Mouse (Mus musculus) E14TG2a.4 (cell line): Measurements from ENCODE around the gene Myo1d.
"Not testable (repeated sequence)": the region's sequence is repeated elsewhere in the genome, so short reads cannot be mapped to it uniquely, and the experiment has no call there.

ENCODE experiments used
- H3K27me3 ChIP-seq: 2 replicates; pipeline ENCODE4 v1.6.1; 2014; ENCODE audit warnings: low read length, control low read depth; ENCODE audit not compliant: insufficient read depth
- H3K36me3 ChIP-seq: 2 replicates; pipeline ENCODE4 v1.6.1; 2014; ENCODE audit warnings: low read length, control low read depth; ENCODE audit not compliant: insufficient read depth
- H3K4me1 ChIP-seq: replicated peaks from 2 replicates; pipeline ENCODE4 v1.6.1; 2014; ENCODE audit warnings: low read depth, low read length, control low read depth
- H3K4me3 ChIP-seq: replicated peaks from 2 replicates; pipeline ENCODE4 v1.5.1; 2014; ENCODE audit warnings: mild to moderate bottlenecking, low read length
- H3K9me3 ChIP-seq: 2 replicates; pipeline ENCODE4 v1.6.1; 2014; ENCODE audit warnings: low read length, control low read depth
- CTCF ChIP-seq: conservative IDR thresholded peaks from 2 replicates; pipeline ENCODE4 v1.5.1; 2014; ENCODE audit warnings: low read length
- NANOG ChIP-seq: IDR thresholded peaks from 2 replicates; pipeline ENCODE4 v1.6.1; 2014; ENCODE audit warnings: borderline replicate concordance, low read length, mixed read lengths
- POU5F1 ChIP-seq: IDR thresholded peaks from 2 replicates; pipeline ENCODE4 v1.6.1; 2014; ENCODE audit warnings: low read length, borderline replicate concordance

Myo1d gene

DNA sequence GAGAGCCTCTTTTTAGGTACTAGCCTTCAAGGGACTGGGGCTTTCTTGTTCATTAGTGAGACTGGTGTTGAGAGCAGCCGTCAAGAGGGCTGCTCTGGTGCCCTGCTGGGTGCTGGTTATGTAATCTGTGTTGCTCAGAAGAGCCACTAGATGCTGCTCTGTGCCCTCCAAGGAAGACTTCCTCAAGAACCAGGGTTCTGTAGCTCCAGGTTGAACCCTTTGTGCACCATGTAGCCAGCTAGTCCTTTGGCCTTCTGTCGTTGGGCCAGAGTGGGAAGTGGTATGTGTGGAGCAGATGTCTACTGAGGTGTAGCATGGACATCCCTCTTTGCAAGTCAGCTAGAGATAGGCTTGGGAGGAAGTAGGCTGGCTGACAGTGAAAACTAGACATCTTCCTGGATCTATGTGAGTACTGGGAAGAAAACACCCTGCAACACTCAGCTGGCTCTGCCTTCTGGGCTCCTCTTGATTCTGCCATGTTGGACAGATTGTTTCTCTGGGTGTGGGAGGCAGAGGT is 305.6 kb downstream of the Myo1d start:
- H3K4me3 ChIP-seq, result no peak overlapping the region
- H3K27me3 ChIP-seq, result peaks cover 21% of the 10 kb centered on the region

DNA sequence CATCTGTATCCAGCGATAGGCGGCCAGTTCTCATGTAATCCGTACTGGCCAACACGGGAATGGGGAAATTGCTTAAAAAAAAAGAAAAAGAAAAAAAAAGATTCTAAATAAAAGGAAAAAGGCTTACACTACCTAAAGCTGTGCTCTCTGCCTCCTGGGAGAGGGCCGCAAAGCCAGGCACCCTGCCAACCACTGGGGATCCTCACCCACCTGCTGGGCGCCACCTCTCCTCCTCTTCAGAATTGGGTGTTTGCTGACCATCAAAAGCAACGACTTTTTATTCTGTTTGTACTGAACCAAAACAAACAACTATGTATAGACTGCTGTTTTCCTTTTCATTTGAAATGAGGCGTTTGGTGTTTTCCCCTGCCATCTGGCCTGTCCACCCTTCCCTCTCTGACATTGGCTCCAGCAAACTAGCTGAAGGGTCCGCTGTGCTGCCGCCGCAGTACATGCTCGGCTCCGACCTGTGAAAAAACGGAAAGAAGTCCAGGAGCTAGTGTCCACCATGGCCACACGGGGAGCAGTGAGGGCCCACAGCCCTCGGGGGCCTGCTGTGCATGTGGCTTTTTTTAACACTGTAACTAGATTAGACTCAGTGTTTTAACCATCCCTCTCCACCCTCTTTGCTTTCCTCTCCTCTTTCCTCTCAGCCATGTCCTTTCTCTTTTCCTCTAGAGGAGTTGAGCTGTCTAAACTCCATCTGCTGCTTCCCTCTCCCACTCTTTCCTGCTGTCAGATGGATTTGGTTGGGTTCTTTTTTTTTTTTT is 307.8 kb downstream of the Myo1d start:
- Histone ChIP-seq H3K4me1 (peaks cover 36% of the 10 kb centered on the region), H3K36me3 (peaks cover 80% of the 10 kb centered on the region)

More for the DNA sequence above, 305.6 kb downstream of the Myo1d start:
- no peaks in the 10 kb centered on the region for H3K9me3 ChIP-seq
- H3K4me1 ChIP-seq, result peaks cover 55% of the 10 kb centered on the region
- TF ChIP-seq CTCF (no peak), POU5F1 (no peak), NANOG (no peak)
- H3K36me3 ChIP-seq, result peaks cover 61% of the 10 kb centered on the region

DNA sequence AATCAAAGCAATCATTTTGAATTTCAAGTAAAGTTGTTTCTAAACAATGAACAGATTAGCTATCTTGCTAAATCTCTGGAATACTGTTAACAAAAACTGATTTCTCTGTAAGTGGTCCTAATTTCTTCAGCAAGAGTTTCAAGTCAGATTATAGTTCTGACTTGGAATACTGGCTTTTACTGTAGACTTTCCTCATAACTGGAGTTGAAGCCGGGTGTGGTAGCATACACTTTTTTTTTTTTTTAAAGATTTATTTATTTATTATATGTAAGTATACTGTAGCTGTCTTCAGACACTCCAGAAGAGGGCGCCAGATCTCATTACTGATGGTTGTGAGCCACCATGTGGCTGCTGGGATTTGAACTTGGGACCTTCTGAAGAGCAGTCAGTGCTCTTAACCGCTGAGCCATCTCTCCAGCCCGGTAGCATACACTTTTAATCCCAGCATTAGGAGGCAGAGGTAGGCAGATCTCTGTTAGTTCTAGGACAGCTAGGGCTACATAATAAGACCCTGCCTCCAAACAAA is 316.2 kb downstream of the Myo1d start:
- H3K27me3 ChIP-seq, result not testable (repeated sequence)

More for the DNA sequence above, 307.8 kb downstream of the Myo1d start:
- TF ChIP-seq POU5F1, result no peak
- no peak for TF ChIP-seq CTCF
- Histone ChIP-seq H3K9me3 (peaks cover 11% of the 10 kb centered on the region), H3K27me3 (no peaks in the 10 kb centered on the region), H3K4me3 (no peak overlapping the region)

DNA sequence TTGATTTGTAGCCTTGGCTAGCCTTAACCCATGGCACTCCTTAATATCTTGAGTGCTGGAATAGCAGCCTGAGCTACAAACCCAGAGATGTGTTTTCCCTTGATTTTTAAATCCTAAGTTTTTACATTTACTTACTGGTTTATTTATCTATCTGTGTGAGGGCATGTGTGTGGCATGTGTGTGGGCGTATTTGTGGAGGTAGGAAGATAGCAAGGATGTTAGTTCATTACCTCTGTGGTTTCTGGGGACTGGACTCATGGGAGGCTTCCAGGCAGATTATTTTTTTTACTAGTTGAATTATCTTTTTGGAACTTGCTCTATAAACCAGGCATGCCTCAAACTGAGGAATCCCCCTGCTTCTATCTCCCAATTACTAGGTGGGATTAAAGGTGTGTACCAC is 326.6 kb downstream of the Myo1d start:
- H3K36me3 ChIP-seq, result peaks cover 97% of the 10 kb centered on the region
- peaks cover 7% of the 10 kb centered on the region; the same call in 1 of the 2 replicates for H3K4me1 ChIP-seq
- H3K4me3 ChIP-seq, result no peak overlapping the region
- no peaks in the 10 kb centered on the region for H3K9me3 ChIP-seq
- TF ChIP-seq POU5F1 (no peak), CTCF (no peak), NANOG (no peak)
- H3K27me3 ChIP-seq, result no peaks in the 10 kb centered on the region

More for the DNA sequence above, 316.2 kb downstream of the Myo1d start:
- H3K9me3 ChIP-seq, H3K4me1 ChIP-seq, H3K4me3 ChIP-seq: not testable (repeated sequence)
- H3K36me3 ChIP-seq, result peaks cover 94% of the 10 kb centered on the region

DNA sequence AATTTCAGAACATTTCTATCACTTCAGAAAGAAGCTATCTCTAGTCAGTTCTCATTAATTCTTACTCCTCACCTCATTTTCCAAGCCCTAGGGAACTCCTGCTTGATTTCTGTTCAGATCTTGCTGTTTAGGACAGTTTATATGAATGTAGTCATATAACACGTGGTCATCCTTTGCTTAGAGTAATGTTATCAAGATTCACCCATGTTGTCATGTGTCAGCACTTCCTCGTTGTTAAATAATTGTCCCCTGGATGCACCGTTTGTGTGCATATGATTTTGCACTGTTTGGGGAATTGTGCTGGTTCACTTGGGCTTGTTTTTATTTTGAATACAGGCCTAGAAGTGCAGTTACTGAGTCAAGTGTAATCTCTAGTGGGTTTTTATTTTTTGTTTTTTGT is 327.6 kb downstream of the Myo1d start:
- H3K4me1 ChIP-seq, result peaks cover 7% of the 10 kb centered on the region; the same call in 1 of the 2 replicates
- peaks cover 96% of the 10 kb centered on the region for H3K36me3 ChIP-seq
- no peak overlapping the region for H3K4me3 ChIP-seq
- no peaks in the 10 kb centered on the region for H3K27me3 ChIP-seq
- H3K9me3 ChIP-seq, result no peaks in the 10 kb centered on the region
- TF ChIP-seq CTCF (no peak), NANOG (no peak), POU5F1 (no peak)

DNA sequence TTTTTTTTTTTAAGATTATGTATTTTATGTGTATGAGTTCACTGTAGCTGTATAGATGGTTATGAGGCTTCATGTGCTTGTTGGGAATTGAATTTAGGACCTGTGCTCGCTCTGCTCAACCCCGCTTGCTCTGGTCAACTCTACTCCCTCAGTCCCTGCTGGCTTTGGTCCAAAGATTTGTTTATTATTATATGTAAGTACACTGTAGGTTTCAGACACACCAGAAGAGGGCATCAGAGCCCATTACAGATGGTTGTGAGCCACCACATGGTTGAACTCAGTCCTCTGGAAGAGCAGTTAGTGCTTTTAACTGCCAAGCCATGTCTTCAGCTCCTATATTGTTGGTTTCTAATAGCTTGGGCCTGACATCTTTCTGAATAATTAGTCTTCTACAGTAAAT is 330.0 kb downstream of the Myo1d start:
- Histone ChIP-seq H3K9me3 (no peaks in the 10 kb centered on the region), H3K27me3 (no peaks in the 10 kb centered on the region), H3K4me1 (peaks cover 7% of the 10 kb centered on the region; the same call in 1 of the 2 replicates), H3K4me3 (no peak overlapping the region), H3K36me3 (peaks cover 96% of the 10 kb centered on the region)
- TF ChIP-seq CTCF (no peak), NANOG (no peak), POU5F1 (no peak)

DNA sequence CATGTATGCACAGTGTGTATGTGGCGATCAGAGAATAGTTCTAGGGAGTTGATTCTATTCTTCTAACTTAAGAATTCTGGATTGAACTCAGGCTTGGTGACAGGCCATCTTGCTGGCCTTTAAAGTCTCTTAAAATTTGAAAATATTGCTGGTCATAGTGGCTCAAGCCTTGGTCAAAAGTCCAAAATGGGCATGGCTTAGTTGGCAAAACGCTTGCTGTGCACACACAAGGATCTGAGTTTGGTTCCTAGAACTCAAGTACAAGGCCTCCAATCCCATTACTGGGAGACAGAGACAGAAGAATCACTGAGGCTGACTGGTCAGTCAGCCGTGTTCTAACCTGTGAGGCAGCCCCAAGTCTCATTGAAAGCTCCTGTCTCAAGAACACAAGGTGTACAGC is 332.9 kb downstream of the Myo1d start:
- Histone ChIP-seq H3K9me3 (no peaks in the 10 kb centered on the region), H3K27me3 (no peaks in the 10 kb centered on the region), H3K4me3 (no peak overlapping the region), H3K4me1 (peaks cover 7% of the 10 kb centered on the region; the same call in 1 of the 2 replicates), H3K36me3 (peaks cover 96% of the 10 kb centered on the region)
- no peak for TF ChIP-seq CTCF
- TF ChIP-seq POU5F1, result no peak
- TF ChIP-seq NANOG, result no peak
